Mouse (Mus musculus): Measurements from ENCODE around the gene Hist1h3e. TPM values are rescaled to one million over a fixed set of nuclear protein-coding genes. Genes with fewer than 3 reads are reported as not detected.

Hist1h3e gene
- polyA plus RNA-seq (2012; rRNA removed), result 20.2 and 31.1 TPM in 2 replicates

DNA sequence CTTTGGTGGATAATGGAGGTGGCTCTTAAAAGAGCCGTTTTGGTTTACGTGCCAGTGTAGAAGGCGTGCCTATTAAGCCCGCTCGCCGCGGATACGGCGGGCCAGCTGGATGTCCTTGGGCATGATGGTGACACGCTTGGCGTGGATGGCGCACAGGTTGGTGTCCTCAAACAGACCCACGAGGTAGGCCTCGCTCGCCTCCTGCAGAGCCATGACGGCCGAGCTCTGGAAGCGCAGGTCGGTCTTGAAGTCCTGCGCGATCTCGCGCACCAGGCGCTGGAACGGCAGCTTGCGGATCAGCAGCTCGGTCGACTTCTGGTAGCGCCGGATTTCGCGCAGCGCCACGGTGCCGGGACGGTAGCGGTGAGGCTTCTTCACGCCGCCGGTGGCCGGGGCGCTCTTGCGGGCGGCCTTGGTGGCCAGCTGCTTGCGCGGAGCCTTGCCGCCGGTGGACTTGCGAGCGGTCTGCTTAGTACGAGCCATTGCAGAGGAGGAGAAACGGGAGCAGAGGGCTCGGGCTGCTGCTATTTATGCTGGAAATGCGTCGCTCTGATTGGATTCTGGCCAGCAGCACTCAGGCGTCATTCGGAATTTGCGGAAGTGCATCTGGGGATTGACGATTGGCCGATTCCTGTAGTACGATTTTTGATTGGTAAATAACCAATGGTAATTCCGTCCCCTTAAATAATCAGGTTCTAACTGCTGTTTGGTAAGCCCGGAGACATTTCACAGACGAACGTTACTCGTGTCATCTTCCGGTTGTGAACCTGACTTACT, at the start of gene Hist1h3e:
TSS of gene Hist1h3e (minus strand) at position 487 of the 777 bp plus-strand sequence.

DNA sequence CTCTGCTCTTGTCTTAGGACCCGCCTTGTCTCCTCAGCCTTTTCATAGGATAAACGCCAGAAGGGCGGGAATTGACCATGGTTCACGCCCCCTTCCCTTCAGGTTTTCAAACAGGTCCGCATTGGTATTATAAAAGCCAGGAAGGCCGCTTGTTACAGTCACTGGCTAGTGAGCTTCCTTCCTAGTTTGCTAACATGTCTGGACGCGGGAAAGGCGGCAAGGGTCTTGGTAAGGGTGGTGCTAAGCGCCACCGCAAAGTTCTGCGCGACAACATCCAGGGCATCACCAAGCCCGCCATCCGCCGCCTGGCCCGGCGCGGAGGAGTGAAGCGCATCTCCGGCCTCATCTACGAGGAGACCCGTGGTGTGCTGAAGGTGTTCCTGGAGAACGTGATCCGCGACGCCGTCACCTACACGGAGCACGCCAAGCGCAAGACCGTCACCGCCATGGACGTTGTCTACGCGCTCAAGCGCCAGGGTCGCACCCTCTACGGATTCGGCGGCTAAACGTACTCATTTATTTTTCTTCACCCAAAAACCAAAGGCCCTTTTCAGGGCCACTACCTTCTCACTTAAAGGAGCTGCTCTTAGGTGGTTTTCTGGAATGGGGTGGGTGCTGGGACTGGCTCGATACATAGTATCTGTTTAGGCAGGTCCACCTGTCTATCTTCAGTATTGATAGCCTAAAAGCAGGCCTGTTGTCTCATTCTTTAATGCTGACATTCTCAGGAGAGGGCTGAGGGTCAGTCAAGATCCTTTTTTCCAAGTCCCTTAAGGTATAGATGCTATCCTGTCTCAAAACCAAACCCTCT, 19.4 kb upstream of the Hist1h3e start, which contains the start of gene Hist1h4d:
TSS of gene Hist1h4d (plus strand) at position 191 of the 811 bp plus-strand sequence.

DNA sequence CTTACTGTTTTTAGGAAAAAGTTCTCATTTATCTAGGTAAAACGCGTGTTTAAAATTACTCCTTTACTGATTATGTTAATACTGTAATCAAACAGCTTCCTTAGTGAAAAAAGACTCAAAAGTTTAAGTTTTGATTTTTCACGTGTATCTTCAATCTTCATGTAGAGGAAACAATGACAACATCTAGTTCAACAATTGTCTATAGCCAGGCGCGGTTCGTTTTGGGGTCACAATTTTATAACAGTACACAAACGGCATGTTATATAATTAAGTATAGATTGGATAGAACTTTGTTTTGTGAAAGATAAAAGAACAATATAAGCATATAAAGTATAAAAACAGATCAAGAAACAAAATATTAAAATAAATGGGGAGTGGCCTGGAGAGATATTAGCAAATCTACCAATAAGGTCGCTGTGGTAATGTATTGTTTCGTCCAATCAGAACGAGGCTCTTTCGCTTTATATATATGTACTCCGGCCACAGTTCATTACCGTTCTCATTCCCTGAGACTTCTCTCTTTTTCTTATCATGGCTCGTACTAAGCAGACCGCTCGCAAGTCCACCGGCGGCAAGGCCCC, 13.2 kb upstream of the Hist1h3e start, which contains the start of gene Hist1h3d:
TSS of gene Hist1h3d (plus strand) at position 493 of the 581 bp plus-strand sequence.

DNA sequence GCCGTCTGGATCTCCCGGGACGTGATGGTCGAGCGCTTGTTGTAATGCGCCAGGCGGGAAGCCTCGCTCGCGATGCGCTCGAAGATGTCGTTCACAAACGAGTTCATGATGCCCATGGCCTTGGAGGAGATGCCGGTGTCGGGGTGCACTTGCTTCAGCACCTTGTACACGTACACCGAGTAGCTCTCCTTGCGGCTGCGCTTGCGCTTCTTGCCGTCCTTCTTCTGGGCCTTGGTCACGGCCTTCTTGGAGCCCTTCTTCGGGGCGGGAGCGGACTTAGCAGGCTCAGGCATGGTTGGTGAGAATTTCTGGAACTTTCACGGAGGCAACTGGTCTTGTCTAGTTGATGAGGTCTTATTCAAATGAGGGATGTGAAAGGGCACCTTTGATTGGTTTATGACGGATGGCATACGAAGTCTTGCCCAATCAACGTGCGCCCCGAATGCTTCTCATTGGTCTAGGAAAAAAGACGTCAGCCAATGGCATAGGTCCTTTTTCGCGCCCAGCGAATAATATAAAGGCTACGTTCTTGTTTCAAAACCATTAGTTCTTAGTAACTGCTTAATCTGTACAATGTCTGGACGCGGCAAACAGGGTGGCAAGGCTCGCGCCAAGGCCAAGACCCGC, 11.8 kb upstream of the Hist1h3e start, which contains the start of the genes Hist1h2bf and Hist1h2ad:
TSS of gene Hist1h2bf (minus strand) at position 299 of the 627 bp plus-strand sequence.
TSS of gene Hist1h2ad (plus strand) at position 484 of the 627 bp plus-strand sequence.

DNA sequence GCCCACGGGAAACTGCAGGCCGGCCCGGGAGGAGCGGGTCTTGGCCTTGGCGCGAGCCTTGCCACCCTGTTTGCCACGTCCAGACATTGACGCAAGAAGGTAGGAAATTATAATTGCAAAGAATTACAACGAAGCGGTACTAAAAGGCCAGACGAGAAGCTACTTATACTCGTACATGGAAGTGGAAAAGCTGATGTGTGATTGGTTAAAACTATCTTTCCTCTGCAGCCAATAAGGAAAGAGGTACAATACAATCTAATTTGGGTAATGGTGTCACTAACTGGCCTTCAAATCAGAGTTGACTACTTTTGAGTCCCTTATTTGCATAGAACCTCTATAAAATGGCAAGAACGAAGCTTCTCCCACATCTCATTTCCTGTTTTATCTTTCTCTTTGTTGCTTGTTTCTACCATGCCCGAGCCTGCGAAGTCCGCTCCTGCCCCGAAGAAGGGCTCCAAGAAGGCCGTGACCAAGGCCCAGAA, 8.9 kb upstream of the Hist1h3e start, which contains the start of the genes Hist1h2ae and Hist1h2bg:
TSS of gene Hist1h2ae (minus strand) at position 199 of the 482 bp plus-strand sequence.
TSS of gene Hist1h2bg (plus strand) at position 375 of the 482 bp plus-strand sequence.

DNA sequence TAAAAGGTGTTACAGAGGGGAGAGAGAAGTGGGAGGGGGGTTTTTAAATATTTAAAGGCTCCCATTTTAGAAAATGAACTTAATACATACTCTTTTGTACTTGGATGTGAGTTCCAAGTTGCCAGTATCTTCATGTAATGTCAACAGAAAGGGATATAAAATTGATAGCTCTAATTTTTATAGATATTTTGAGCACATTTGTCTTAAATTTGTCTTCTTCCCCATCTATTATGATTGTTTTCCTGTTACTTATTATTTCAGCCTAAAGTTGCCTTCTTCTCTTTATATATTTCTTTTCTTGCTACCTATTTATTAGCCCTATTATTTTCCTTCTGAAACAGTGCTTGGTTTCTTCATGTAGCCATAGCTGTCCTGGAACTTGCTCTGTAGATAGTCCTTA, 9.2 kb downstream of the Hist1h3e start, which contains the start of gene Hist1h1d:
TSS of gene Hist1h1d (plus strand) at position 301 of the 400 bp plus-strand sequence.

DNA sequence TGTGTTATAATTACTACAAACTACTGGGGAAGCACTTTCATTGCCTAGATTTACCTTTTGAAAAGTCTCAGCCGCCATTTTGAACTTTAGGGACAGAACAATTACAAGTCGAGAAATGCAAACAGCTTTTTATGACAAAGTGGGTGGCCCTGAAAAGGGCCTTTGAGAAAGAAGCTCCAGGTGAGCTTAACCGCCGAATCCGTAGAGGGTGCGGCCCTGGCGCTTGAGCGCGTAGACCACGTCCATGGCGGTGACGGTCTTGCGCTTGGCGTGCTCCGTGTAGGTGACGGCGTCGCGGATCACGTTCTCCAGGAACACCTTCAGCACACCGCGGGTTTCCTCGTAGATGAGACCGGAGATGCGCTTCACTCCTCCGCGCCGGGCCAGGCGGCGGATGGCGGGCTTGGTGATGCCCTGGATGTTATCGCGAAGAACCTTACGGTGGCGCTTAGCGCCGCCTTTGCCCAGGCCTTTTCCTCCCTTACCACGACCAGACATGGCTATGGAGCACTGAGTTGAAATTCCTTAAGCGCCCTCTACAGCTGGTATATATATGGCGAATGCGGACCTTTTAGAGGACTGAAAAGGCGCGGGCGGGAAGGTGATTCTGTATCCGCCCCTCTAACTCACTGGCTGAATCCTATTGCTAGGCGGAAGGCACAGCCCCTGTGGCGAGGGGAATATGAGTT, 10.9 kb downstream of the Hist1h3e start, which contains the start of gene Hist1h4f:
TSS of gene Hist1h4f (minus strand) at position 503 of the 689 bp plus-strand sequence.

DNA sequence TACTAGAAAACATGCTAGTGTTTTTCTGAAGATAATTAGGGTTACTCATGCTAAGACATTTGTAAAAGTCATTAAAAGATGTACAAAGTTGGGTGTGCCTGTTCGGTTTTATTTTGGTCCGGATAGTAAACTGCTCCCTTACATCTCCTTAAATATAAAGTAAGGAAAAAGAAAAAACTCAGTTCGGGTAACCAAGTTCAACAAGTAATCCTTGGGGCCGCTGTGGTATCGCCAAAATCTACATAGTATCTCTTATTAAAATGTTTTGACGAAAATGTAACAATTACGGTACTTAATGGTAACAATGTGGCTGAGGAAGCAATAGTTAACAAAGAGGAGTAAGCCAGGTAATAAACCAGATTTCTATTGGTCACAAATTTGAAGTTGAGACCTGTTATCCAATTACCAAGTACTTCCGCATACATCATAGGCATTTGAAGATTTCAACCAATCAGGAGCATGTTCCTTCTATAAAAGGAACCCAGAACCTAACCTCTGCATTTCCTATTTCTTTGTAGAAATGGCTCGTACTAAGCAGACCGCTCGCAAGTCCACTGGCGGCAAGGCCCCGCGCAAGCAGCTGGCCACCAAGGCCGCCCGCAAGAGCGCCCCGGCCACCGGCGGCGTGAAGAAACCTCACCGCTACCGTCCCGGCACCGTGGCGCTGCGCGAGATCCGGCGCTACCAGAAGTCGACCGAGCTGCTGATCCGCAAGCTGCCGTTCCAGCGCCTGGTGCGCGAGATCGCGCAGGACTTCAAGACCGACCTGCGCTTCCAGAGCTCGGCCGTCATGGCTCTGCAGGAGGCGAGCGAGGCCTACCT, 18.0 kb downstream of the Hist1h3e start, which contains the start of gene Hist1h3f:
TSS of gene Hist1h3f (plus strand) at position 88 of the 822 bp plus-strand sequence.

DNA sequence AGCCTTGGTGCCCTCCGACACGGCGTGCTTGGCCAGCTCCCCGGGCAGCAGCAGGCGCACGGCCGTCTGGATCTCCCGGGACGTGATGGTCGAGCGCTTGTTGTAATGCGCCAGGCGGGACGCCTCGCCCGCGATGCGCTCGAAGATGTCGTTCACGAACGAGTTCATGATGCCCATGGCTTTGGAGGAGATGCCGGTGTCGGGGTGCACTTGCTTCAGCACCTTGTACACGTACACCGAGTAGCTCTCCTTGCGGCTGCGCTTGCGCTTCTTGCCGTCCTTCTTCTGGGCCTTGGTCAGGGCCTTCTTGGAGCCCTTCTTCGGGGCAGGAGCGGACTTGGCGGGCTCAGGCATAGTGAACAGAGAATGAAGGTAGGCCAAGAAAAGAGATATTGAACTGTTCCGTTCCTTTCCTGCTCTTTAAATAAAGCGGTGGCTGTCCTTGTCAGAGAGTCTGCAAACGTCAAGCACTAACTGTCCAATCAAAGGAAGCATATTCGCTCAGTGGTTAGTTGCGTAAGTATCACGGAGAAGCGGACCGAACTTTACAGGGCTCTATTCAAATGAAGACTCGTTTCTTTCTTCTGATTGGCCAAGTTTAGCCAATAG, 19.1 kb downstream of the Hist1h3e start, which contains the start of gene Hist1h2bh:
TSS of gene Hist1h2bh (minus strand) at position 394 of the 609 bp plus-strand sequence.

DNA sequence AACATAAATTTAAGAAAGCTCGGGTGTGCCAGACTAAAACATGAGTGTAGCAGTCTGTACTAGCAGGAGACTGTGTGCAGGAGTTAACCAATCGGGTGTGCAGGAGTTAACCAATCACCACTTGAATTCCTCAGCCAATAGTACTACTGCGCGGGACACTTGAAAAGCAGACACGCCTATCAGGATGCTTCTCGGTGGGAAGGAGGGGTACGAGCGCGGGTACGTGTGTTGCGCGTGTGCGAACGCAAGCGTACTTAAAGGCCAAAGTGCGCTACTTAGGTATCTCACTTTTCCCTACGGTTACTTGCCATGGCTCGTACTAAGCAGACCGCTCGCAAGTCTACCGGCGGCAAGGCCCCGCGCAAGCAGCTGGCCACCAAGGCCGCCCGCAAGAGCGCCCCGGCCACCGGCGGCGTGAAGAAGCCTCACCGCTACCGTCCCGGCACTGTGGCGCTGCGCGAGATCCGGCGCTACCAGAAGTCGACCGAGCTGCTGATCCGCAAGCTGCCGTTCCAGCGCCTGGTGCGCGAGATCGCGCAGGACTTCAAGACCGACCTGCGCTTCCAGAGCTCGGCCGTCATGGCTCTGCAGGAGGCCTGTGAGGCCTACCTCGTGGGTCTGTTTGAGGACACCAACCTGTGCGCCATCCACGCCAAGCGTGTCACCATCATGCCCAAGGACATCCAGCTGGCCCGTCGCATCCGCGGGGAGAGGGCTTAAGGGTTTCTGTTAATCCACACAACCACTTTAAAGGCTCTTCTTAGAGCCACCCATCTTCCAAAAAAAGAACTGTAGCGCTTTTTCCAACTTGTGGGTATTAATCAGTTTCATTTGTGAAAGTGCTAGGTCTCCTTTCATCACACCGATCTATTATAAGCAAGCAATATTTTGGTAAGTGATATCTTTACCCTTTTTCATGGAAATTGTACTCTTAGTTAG, 26.8 kb downstream of the Hist1h3e start, which contains the start of gene Hist1h3g:
TSS of gene Hist1h3g (plus strand) at position 286 of the 939 bp plus-strand sequence.

DNA sequence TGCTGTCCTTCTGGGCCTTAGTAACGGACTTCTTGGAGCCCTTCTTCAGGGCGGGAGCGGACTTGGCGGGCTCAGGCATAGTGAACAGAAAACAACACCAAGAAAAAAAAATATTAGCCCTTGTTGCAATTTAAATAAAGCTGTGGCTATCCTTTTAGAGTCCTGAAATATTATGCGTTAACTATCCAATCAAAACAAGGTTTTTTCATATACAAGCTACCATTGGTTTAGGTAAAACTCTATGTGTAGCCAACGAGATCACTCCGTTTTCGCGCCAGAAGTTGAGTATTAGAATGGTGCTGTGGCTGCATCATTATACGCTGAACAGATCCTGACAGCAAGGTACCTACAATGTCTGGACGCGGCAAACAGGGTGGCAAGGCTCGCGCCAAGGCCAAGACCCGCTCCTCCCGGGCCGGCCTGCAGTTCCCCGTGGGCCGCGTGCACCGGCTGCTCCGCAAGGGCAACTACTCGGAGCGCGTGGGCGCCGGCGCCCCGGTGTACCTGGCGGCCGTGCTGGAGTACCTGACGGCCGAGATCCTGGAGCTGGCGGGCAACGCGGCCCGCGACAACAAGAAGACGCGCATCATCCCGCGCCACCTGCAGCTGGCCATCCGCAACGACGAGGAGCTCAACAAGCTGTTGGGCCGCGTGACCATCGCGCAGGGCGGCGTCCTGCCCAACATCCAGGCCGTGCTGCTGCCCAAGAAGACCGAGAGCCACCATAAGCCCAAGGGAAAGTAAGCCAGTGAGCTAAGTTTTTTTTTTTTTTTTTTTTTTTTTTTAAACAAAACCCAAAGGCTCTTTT, 28.4 kb downstream of the Hist1h3e start, which contains the start of gene Hist1h2af:
TSS of gene Hist1h2af (plus strand) at position 347 of the 808 bp plus-strand sequence.

DNA sequence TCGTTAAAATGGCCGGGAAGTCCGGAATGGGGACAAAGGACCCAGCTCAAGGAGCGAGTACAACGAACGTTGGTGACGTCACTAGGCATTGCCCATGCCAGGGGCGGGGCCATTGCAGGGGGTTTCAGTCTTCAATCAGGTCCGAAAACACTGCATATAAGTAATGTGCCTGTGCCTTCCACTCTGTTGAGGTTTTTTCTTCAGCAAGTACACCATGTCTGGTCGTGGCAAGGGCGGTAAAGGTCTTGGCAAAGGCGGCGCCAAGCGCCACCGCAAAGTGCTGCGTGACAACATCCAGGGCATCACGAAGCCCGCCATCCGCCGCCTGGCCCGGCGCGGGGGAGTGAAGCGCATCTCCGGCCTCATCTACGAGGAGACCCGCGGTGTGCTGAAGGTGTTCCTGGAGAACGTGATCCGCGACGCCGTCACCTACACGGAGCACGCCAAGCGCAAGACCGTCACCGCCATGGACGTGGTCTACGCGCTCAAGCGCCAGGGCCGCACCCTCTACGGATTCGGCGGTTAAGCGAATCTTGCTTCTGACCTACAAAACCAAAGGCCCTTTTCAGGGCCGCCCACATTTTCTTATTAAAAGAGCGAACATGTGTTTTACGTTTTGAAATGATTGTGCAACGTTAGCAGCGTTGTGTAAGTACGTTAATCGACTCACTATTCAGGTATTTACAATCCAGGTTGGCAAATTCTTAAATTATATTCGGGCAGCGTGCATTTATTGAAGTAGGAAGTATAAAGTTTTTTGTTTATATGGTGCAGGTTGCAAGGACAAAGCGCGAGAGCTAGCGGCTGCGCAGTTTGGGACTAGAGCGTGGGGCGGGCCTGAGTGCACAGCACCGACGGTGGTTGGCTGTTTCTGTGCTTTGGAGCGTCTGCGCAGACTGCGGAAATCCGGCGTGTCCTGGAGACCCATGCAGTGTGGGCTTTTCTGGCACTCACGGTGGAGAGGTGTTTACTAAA, 31.0 kb downstream of the Hist1h3e start, which contains the start of gene Hist1h4h:
TSS of gene Hist1h4h (plus strand) at position 150 of the 975 bp plus-strand sequence.

